Mouse (Mus musculus) spleen, adult 2 months (tissue): Measurements from ENCODE around the gene Gpatch8.

Experiments
- CTCF ChIP-seq: fragments of 200-500 bp; IDR thresholded peaks from 2 replicates; pipeline ENCODE4 v1.5.1; 2011; ENCODE audit warnings: mild to moderate bottlenecking, inconsistent platforms; ENCODE audit not compliant: insufficient read depth, insufficient read length, insufficient replicate concordance; ENCODE audit errors: extremely low read depth
- POLR2A ChIP-seq: fragments of 200-500 bp; IDR thresholded peaks from 2 replicates; pipeline ENCODE4 v1.6.1; 2011; ENCODE audit warnings: low read depth, low read length, inconsistent platforms

GRCm38 (mm10) chr11:102539690-102540089 is 16.5 kb downstream of the Gpatch8 start:
- TF ChIP-seq CTCF (no peak), POLR2A (no peak)
